Mouse (Mus musculus): ENCODE measurements around the gene Nudt9. TPM values are rescaled to one million over a fixed set of nuclear protein-coding genes. Genes with fewer than 3 reads are reported as not detected.

Nudt9 gene
- polyA plus RNA-seq, 1 experiment from 2014 or later = 54.8 TPM

DNA sequence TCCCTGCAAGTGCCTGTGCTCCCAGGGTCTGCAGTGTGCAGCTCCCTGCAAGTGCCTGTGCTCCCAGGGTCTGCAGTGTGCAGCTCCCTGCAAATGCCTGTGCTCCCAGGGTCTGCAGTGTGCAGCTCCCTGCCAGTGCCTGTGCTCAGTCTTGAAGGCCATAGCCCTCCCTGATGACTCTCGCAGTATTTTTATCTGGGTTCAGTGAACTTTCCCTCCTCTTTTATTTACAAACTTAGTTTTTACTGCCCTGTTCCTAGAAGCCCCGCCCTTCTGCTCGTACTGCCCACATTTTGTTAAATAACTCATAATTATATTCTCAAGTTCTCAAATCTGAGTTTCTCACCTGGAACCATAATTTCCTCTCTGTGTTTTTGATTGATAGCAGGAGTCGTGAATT lies 57.1 kb downstream of the Nudt9 start:
- H3K4me1 ChIP-seq (ENCODE audit: control insufficient read depth, insufficient read depth, low read length) = peaks cover 16% of the 10 kb centered on the region
- ATAC-seq (ENCODE audit: insufficient number of reproducible peaks, insufficient read depth, low FRiP score, low read depth) = no peak

GRCm38 (mm10) chr5:104104111-104104510 lies 58.0 kb downstream of the Nudt9 start:
- Histone ChIP-seq H3K27ac (ENCODE audit: low read length) (no peak overlapping the region), H3K4me3 (ENCODE audit: low read depth, low read length) (no peak overlapping the region), H3K4me1 (ENCODE audit: control insufficient read depth, insufficient read depth, low read length) (peaks cover 24% of the 10 kb centered on the region), H3K36me3 (ENCODE audit: control insufficient read depth, insufficient read depth, low read length) (no peaks in the 10 kb centered on the region), H3K9me3 (ENCODE audit: control insufficient read depth, low read depth, low read length) (no peaks in the 10 kb centered on the region), H3K9ac (replicated peaks; ENCODE audit: low read depth, low read length) (no peak overlapping the region), H3K4me2 (replicated peaks; ENCODE audit: low read depth, low read length) (no peak overlapping the region), H3K27me3 (ENCODE audit: control insufficient read depth, insufficient read depth, low read length) (no peaks in the 10 kb centered on the region)
- ATAC-seq (ENCODE audit: insufficient number of reproducible peaks, insufficient read depth, low FRiP score, low read depth) = no peak
- 72% methylated on average over 2 of the region's 2 CpGs for WGBS

More for the DNA sequence above, 57.1 kb downstream of the Nudt9 start:
- no peaks in the 10 kb centered on the region for H3K9me3 ChIP-seq (ENCODE audit: control insufficient read depth, low read depth, low read length)
- no peak overlapping the region for H3K9ac ChIP-seq (replicated peaks; ENCODE audit: low read depth, low read length)
- H3K4me2 ChIP-seq (replicated peaks; ENCODE audit: low read depth, low read length) = no peak overlapping the region
- no peaks in the 10 kb centered on the region for H3K36me3 ChIP-seq (ENCODE audit: control insufficient read depth, insufficient read depth, low read length)
- H3K27ac ChIP-seq (ENCODE audit: low read length) = no peak overlapping the region
- H3K27me3 ChIP-seq (ENCODE audit: control insufficient read depth, insufficient read depth, low read length) = no peaks in the 10 kb centered on the region
- 55% methylated on average over 4 of the region's 4 CpGs for WGBS
- H3K4me3 ChIP-seq (ENCODE audit: low read depth, low read length) = no peak overlapping the region

DNA sequence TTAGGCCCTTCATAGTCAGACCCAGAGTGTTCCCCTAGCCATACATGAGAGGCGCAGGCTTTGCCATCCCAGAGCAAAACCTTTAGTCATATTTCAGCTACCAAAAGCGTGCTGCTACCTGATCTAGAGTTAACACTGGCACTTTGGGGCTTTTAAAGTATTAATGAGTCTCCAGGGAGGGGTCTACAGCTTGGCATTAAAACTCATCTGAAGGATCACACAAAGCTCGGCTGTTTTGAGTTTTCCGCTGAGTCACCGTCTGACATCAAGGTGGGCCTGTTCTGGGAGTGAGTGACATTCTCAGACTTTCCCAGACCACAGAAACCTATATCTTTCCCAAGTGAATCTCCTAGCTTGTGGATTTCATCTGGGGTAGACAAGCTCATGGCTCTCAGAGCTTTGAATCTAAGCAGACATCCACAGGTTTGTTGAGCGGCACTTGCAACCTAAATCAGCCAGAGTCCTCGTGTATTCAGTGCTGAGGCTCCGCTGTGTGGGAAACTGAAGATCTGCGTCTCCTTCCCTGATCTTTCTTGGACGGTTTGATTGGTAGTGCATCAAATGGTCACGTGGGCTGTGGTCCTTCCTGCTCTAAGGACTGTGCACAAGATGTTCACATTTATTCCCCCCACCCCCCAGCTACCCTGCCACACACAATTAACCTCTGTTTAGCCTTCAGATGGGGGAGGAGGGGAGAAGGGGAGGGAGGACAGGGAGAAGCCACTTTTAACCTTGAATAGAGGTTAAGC lies 62.2 kb downstream of the Nudt9 start:
- Histone ChIP-seq H3K36me3 (ENCODE audit: control insufficient read depth, insufficient read depth, low read length) (no peaks in the 10 kb centered on the region), H3K9ac (replicated peaks; ENCODE audit: low read depth, low read length) (no peak overlapping the region), H3K4me2 (replicated peaks; ENCODE audit: low read depth, low read length) (peak overlapping the region; percentile 41; the same call in 1 of the 2 replicates), H3K27ac (ENCODE audit: low read length) (peak overlapping the region; percentile 86), H3K27me3 (ENCODE audit: control insufficient read depth, insufficient read depth, low read length) (no peaks in the 10 kb centered on the region), H3K4me1 (ENCODE audit: control insufficient read depth, insufficient read depth, low read length) (peaks cover 31% of the 10 kb centered on the region), H3K4me3 (ENCODE audit: low read depth, low read length) (no peak overlapping the region), H3K9me3 (ENCODE audit: control insufficient read depth, low read depth, low read length) (no peaks in the 10 kb centered on the region)
- ATAC-seq (ENCODE audit: insufficient number of reproducible peaks, insufficient read depth, low FRiP score, low read depth) = no peak
- 51% methylated on average over 11 of the region's 11 CpGs for WGBS

DNA sequence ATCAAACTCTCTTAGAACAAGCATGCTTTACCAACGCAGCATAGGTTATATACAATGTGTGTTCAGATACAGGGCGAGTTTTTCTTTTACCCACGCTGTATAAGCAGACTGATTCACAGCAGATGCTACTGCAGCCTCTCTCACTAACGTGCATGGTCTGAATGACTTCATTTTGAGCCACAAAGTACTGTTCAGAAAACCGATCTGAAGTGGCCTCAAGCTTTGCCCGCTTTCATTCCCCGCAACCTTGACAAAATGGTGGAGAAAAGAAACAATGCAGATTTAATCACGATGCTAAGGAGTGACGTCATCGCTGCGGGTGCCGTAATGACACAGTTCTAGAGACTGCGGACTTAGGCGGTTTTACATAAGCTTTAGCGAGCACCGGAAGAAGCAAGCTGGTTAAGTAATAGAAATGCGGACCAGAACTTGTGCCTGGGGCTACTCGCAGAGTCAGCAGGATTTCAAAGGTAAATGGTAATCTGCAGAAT lies 62.8 kb downstream of the Nudt9 start:
- 18% methylated on average over 18 of the region's 18 CpGs for WGBS
- Histone ChIP-seq H3K4me3 (ENCODE audit: low read depth, low read length) (no peak overlapping the region), H3K9ac (replicated peaks; ENCODE audit: low read depth, low read length) (no peak overlapping the region), H3K36me3 (ENCODE audit: control insufficient read depth, insufficient read depth, low read length) (no peaks in the 10 kb centered on the region), H3K27ac (ENCODE audit: low read length) (peak overlapping the region; percentile 86), H3K9me3 (ENCODE audit: control insufficient read depth, low read depth, low read length) (no peaks in the 10 kb centered on the region), H3K4me1 (ENCODE audit: control insufficient read depth, insufficient read depth, low read length) (peaks cover 31% of the 10 kb centered on the region), H3K27me3 (ENCODE audit: control insufficient read depth, insufficient read depth, low read length) (no peaks in the 10 kb centered on the region), H3K4me2 (replicated peaks; ENCODE audit: low read depth, low read length) (peak overlapping the region; percentile 41)
- no peak for ATAC-seq (ENCODE audit: insufficient number of reproducible peaks, insufficient read depth, low FRiP score, low read depth)

- Histone ChIP-seq H3K4me2 (replicated peaks; ENCODE audit: low read depth, low read length) (peak overlapping the region; percentile 41), H3K4me3 (ENCODE audit: low read depth, low read length) (no peak overlapping the region), H3K36me3 (ENCODE audit: control insufficient read depth, insufficient read depth, low read length) (no peaks in the 10 kb centered on the region), H3K9ac (replicated peaks; ENCODE audit: low read depth, low read length) (no peak overlapping the region), H3K27me3 (ENCODE audit: control insufficient read depth, insufficient read depth, low read length) (no peaks in the 10 kb centered on the region), H3K4me1 (ENCODE audit: control insufficient read depth, insufficient read depth, low read length) (peaks cover 31% of the 10 kb centered on the region), H3K27ac (ENCODE audit: low read length) (peak overlapping the region; percentile 86; the same call in 1 of the 2 replicates), H3K9me3 (ENCODE audit: control insufficient read depth, low read depth, low read length) (no peaks in the 10 kb centered on the region)
- WGBS = 24% methylated on average over 3 of the region's 3 CpGs
- no peak for ATAC-seq (ENCODE audit: insufficient number of reproducible peaks, insufficient read depth, low FRiP score, low read depth)
Measured at GRCm38 (mm10) chr5:104109516-104109915, 63.4 kb downstream of the Nudt9 start.

- peak overlapping the region; percentile 36; the same call in 1 of the 2 replicates for H3K4me3 ChIP-seq (ENCODE audit: low read depth, low read length)
- 49% methylated on average over 9 of the region's 9 CpGs for whole genome bisulfite sequencing
- H3K4me2 ChIP-seq (replicated peaks; ENCODE audit: low read depth, low read length) = peak overlapping the region; percentile 41
- no peak for ATAC-seq (ENCODE audit: insufficient number of reproducible peaks, insufficient read depth, low FRiP score, low read depth)
- no peak overlapping the region for H3K9ac ChIP-seq (replicated peaks; ENCODE audit: low read depth, low read length)
- peak overlapping the region; percentile 86; the same call in 1 of the 2 replicates for H3K27ac ChIP-seq (ENCODE audit: low read length)
- H3K27me3 ChIP-seq (ENCODE audit: control insufficient read depth, insufficient read depth, low read length) = no peaks in the 10 kb centered on the region
- no peaks in the 10 kb centered on the region for H3K36me3 ChIP-seq (ENCODE audit: control insufficient read depth, insufficient read depth, low read length)
- H3K4me1 ChIP-seq (ENCODE audit: control insufficient read depth, insufficient read depth, low read length) = peaks cover 37% of the 10 kb centered on the region
- no peaks in the 10 kb centered on the region for H3K9me3 ChIP-seq (ENCODE audit: control insufficient read depth, low read depth, low read length)
Measured at GRCm38 (mm10) chr5:104110171-104110920, 64.2 kb downstream of the Nudt9 start.

DNA sequence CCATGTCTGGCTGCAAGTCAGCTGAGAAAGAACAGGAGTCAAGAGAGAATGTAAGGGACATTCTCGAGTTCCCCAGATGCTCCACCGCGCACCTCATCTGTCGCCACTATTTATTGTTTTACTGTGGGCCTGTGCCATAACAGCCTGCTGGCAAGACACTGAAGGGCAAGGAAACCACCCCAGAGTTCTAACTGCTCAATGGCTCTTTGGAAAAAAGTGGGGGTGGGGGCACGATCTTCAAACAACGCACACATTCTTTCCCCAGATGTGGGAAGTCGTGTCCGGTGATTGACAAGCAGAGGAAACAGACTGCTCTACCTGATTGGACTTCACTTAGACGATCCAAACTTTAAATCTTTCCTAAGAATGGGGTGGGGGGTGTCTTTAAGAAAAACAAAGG lies 65.9 kb downstream of the Nudt9 start:
- Histone ChIP-seq H3K4me1 (ENCODE audit: control insufficient read depth, insufficient read depth, low read length) (peaks cover 39% of the 10 kb centered on the region), H3K27ac (ENCODE audit: low read length) (peak overlapping the region; percentile 86), H3K36me3 (ENCODE audit: control insufficient read depth, insufficient read depth, low read length) (no peaks in the 10 kb centered on the region), H3K9ac (replicated peaks; ENCODE audit: low read depth, low read length) (peak overlapping the region; percentile 41), H3K9me3 (ENCODE audit: control insufficient read depth, low read depth, low read length) (no peaks in the 10 kb centered on the region), H3K4me3 (ENCODE audit: low read depth, low read length) (peak overlapping the region; percentile 36), H3K4me2 (replicated peaks; ENCODE audit: low read depth, low read length) (peak overlapping the region; percentile 41), H3K27me3 (ENCODE audit: control insufficient read depth, insufficient read depth, low read length) (no peaks in the 10 kb centered on the region)
- no peak for ATAC-seq (ENCODE audit: insufficient number of reproducible peaks, insufficient read depth, low FRiP score, low read depth)
- 14% methylated on average over 9 of the region's 9 CpGs for WGBS

GRCm38 (mm10) chr5:104112511-104112910 lies 66.4 kb downstream of the Nudt9 start:
- WGBS = 21% methylated on average over 5 of the region's 5 CpGs
- peak overlapping the region; percentile 41 for H3K9ac ChIP-seq (replicated peaks; ENCODE audit: low read depth, low read length)
- peak overlapping the region; percentile 41 for H3K4me2 ChIP-seq (replicated peaks; ENCODE audit: low read depth, low read length)
- H3K4me1 ChIP-seq (ENCODE audit: control insufficient read depth, insufficient read depth, low read length) = peaks cover 39% of the 10 kb centered on the region
- peak overlapping the region; percentile 36 for H3K4me3 ChIP-seq (ENCODE audit: low read depth, low read length)
- H3K27ac ChIP-seq (ENCODE audit: low read length) = peak overlapping the region; percentile 86
- ATAC-seq (ENCODE audit: insufficient number of reproducible peaks, insufficient read depth, low FRiP score, low read depth) = no peak
- H3K9me3 ChIP-seq (ENCODE audit: control insufficient read depth, low read depth, low read length) = no peaks in the 10 kb centered on the region
- no peaks in the 10 kb centered on the region for H3K27me3 ChIP-seq (ENCODE audit: control insufficient read depth, insufficient read depth, low read length)
- no peaks in the 10 kb centered on the region for H3K36me3 ChIP-seq (ENCODE audit: control insufficient read depth, insufficient read depth, low read length)

Measured in stomach, embryonic 14.5 days (tissue).